Mouse (Mus musculus) erythroblast, adult 5-6 weeks (primary cell): ENCODE results near the gene Alx3. TPM values are rescaled to one million over a fixed set of nuclear protein-coding genes. Genes with fewer than 3 reads are reported as not detected.
A peak's percentile ranks its signal among the peaks of the same experiment; 100 is the strongest.

Experiments
- ATAC-seq: replicated peaks from 2 replicates; pipeline ENCODE4 v1.8.0; 2016; ENCODE audit warnings: moderate number of reproducible peaks, mild to moderate bottlenecking, moderate TSS enrichment, inconsistent platforms; ENCODE audit not compliant: poor library complexity, low FRiP score, severe bottlenecking
- total RNA-seq, 2 experiments: library from RNA; stranded (forward) in 1 of 2; stranded (reverse) in 1 of 2; fragments of 150-400 nt in 1 of 2; fragments of 200-764, 138-1000 nt in 1 of 2; gene quantifications; 2 replicates each; pipeline versions ENCODE4 v1.2.3 to v1.2.4; 2015 to 2017; ENCODE audit warnings: low replicate concordance in 2 of 2

Gene Alx3
- total RNA-seq (2015; ENCODE audit: low replicate concordance) (not detected in 2 replicates), total RNA-seq (2017; ENCODE audit: low replicate concordance) (not detected in 2 replicates)

DNA sequence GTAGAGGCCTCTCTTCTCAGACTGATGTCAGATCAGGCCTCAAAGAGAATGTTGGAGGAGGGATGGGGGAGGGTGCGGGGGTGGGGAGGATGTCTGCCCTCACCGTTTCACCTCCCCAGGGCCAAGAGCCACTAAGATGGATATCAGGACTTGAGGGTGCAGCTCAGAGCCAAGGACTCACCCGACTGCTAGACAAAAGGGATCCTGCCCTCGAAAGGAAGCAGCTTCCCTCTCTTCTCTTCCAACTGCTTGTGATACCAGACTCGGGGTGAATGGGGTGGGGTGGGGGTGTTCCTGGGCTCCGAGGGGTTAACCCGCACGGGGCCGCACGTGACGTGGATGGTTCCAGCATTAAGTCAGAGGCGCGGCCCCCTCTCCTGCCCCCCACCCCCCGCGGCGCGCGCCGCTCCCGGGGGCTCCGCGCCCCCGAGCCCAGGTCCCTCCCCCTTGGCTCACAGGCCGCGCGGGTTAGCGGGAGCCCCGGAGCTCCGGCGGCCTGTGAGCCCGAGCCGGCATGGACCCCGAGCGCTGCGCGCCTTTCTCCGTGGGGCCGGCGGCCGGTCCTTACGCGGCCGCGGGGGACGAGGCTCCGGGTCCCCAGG, at the start of gene Alx3:
Gene Alx3 (plus strand): TSS at position 370 of the 602 bp plus-strand sequence.
- no peak for ATAC-seq

DNA sequence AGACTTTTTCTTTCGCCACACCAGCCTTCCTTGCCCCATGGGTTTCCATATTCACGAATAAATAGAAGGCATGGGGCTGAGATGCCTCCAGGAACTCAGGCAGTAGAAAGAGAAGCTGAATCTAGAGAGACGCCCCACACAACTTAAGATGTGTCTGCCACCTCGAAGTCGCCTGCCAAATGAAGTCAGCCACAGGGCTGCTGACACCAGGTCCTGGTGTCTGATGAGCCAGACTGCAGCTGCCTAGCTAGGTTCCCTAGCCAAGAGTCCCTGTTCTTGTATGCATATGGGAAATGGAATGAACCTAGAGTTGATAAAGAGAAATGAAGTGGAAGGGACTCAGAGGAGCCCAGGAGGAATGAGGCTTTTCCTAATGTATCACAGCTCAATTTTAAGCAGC, 49.6 kb upstream of the Alx3 start:
- ATAC-seq, result no peak

DNA sequence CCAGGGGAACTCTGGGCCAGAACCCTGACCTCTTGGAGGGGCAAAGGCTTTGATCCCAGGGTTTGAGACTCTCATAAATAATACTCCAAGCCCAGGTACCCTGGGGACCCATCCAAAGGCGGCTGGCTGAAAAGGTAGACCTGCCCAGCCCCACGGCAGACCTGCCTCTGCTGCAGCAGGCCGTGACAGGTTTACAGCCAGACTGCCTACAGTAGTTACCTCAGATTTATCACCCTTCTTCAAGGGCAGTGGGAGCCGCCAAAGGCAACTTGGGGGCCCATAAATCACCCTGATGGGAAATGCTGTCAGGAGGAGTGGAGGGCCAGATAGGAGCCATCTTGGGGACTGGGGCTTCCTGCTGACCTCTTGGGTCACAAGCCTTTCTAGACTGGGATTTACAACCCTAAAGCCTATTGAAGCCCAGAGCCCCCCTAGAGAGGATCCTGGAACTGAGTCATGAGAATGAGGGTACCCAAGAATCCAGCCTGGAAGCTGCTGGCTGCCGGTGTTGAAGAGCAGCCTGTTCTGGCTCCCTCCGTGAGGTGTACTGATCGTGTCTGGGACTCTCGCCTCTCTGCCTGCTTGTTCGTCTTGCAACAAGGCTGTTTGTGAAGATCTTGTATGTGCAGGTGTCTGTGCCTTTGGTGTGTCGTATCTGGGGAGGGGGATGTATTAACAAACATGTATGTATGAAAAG, 49.0 kb upstream of the Alx3 start:
- ATAC-seq, result no peak

DNA sequence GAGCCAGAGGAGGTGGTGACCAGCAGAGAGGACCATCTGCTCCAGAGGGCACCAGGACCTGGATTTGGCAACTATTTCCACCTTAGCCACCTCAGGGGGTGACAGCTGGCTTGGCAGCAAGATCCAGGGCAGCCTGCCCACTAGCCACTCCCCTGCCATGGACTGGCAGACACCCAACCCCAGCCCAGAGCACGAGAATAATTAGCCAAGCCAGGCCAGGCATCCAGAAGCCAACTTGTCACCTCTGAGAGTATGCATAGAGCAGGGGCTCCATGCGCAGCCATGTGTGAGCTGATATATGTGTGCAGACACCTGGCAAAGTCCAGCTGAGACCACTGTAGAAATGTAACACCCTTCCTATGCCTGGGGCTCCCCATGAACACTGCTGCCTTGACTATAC, 47.9 kb upstream of the Alx3 start:
- ATAC-seq, result no peak

DNA sequence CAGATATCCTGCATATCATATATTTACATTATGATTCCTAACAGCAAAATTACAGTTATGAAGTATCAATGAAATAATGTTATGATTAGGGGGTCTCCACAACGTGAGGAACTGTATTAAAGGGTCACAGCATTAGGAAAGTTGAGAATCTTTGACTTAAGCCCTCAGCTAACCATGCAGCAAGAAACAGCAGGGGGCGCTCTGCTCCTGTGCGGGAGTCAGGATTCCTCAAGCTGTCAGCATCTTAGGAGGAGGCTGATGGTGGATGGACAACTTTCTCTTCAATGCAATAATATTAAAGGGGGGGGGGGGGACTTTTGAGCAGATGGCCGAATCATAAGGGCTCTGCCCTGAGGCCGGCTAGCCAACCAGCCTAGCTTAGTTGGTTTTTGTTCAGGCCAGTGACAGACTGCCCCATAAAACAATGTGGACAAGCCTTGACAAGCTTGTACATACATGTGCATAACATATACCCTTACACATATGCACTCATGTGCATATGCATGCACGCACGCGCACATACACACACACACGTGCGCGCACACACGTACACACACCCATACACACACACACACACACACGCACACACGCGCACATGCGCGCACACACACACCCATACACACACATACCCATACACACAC, 44.3 kb upstream of the Alx3 start:
- ATAC-seq, result no peak

DNA sequence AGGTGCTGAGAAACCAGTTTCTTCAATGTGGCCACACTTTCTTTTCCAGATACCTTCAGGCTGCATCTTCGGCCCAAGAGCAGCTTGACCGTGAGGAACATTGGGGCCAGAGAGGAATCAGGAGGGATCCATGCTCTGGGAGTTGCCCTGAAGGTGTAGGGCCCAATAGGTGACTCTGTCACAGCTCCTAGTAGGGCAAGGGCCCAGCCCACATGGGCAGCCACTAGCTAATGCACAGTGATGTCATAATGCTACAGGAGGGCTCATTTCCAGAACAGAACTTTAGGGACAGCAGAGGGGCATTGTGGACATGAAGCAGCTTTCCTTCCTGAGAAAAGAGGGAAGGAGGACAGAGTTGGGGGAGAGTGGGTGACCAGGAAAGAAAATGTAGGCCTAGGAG, 40.0 kb upstream of the Alx3 start, which contains the start of gene Ubl4b:
Gene Ubl4b (minus strand): TSS at position 232 of the 400 bp plus-strand sequence.
- ATAC-seq, result no peak

DNA sequence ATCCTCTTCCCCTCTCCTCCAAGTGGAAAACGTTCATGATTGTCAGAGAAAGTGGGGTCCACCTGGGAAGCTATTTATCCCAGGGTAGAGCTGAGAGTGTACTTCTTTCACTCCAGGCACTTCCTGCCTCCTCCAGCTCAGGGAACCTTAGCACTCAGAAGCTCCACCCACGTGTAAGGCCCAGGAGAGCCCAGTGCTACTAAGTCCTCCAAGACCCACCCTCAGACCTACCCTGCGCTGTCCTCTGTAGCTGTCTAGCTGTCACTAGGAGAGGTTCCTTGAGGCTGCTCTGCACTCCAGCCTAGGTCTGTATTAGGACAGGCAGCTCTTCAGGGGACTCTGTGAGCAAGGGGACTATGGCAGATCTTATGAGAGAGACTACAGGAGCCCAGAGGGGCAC, 36.1 kb upstream of the Alx3 start:
- ATAC-seq, result no peak

DNA sequence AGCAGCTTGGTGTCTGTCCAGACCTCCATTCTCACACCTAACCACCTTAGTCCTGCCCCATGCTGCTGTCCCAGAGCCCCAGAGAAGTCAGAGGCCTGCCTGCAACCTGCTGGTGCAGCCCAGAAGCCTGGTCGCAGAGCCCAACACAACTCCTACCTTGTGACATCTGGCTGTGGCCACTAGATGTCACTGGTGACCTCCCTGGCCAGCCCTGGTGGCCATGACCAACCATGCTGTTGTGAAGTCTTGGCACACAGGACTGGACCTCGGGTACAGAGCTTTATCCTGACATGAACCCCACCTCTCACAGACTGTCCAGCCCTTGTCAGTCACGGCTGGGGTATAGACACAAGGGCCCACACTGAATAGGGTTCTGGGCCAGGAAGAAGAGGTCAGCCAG, 35.6 kb upstream of the Alx3 start:
- peak; percentile 53; the same call in 1 of the 2 replicates for ATAC-seq

DNA sequence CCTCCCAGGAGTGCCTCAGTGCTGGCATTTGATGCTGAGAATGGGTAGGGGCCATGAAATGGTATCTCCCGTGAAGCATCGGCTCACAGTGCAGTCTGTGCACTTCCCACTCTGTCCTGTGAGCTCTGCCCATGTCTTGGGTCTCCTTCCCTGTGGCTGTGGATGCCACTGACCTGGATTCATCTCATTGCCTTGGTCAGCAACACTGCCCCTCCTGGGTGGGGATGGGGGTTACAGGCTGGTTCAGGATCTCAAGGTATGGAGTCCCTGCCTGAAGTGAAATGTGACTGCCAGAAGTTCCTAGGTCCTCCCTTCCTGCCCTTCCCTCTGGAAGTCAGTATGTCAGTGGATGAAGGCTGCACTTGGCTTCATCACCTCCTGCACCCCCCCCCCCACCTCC, 32.7 kb upstream of the Alx3 start:
- ATAC-seq, result no peak

DNA sequence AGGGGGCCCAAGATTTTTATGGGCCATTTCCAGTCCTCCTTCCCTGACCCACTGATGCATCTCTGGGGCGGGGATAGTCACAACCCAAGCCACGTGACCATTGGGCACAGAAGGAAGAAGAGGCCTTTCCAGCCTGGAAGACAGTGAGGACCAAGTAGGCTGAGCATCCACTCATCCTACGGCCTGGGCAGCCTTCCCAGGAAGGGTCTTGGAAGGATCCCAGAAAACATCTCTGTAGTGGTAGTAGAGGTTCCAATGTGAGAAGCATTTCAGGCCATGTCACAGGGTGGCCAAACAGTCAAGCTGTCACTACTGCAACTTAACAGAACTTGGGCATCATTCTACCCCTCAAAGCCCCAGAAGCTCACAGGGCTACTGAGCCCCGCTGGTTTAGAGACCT, 32.2 kb upstream of the Alx3 start:
- ATAC-seq, result no peak

DNA sequence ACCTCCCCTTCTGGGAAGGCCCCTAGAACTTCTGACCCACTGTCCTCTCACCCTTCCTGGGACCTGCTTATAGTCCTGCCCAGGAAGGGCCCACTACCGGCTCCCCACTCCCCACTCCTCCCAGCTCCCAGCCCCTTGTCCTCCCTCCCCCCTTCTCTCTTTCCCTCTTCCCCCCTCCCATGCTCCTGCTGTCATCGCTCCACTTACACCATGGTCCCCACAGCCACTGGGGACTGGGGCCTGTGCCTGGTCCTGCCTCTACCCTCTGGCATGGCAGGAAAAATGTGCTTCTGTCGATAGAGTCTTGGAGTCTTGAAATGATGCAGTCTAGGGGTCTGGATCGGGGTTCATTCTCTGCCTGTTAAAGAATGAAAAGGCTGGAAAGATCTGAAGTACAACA, 31.0 kb upstream of the Alx3 start:
- no peak for ATAC-seq

DNA sequence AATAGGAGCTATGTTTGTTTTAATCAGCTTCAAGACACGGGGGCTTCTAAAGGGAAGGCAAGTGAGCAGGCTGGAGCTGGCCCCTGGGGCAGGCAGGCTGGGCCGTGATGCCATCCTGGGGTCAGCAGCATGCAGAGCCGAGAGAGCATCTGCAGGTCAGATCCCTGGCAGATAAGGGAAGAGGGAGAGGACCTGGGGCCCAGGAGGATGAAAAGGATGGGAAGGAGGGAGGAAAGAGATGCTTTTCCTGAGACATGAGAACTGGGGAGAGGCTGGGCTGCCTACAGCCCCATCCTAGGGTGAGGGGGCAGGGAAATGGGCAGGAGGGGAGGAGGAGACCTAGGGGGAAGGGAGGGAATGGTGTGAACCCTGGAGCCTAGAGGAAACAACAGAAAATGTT, 29.5 kb upstream of the Alx3 start:
- no peak for ATAC-seq

DNA sequence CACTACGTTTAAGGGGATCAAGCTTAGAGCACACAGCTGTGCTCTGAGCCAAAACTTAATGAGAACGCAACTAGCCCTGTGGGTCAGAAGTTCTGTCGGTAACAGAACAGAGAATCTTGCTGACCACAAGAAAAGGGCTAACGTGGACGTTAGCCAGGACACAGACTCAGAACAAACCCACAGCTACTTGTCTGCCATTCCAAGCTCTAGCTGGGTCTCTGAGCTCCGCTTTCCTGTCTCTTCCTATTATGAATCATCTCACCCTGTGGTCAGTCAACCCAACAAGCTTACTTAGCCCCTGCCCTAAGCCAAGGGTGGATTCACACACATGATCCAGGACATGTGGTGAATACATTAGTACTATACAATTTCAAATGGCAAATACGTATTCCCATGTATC, 27.1 kb upstream of the Alx3 start:
- ATAC-seq, result no peak

DNA sequence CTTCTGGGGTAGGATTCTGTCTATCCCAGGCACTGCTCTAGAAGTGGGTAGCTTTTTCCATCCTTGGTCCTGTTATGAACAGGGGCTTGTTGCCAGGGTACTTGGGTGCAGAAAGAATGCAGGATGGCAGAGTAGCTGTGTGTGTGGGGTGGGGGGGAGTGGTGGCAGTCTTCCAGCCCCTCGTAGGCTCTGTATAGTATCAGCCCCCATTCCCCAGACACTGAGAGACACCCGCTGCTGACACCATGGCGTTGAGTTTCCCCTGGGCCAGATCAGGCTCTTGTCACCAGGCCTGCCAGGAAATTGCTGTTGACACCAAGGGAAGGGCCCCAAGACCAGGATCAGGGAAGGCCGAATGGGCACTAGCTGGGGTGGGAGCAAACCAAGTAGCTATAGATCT, 26.1 kb upstream of the Alx3 start:
- no peak for ATAC-seq

DNA sequence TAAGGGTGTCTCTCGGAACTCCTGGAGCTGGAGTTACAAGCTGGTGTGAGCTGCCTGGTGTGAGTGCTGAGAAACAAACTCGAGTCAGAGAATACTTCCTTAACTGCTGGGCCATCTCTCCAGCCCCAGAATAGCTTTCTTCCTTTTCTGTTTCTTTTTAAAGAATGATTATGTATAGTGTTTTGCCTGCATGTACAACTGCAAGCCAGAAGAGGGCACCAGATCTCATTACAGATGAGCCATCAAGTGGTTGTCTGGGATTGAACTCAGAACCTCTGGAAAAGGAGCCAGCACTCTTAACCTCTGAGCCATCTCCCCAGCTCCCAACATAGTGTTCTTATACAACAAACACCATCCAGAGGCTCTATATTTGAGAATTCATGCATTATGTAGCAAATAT, 23.6 kb upstream of the Alx3 start:
- no peak for ATAC-seq

DNA sequence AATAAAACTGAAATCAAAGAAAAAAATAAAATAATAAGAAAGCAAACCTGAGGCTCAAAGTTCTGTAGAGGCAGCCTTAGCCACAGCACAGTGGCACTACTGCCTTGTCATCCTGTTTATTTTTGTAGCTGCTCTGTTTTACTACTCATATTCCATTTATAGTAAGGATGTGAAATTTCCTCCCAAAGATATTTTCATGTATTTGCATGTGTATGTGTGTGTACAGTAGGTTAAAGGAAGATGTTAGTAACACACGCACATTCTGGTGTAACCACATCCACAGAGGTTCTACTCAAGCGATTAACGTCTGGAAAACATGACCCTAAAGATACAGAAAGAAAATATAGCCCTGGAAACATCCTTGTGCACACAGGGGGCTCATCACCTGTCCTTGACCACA, 18.0 kb upstream of the Alx3 start:
- no peak for ATAC-seq

DNA sequence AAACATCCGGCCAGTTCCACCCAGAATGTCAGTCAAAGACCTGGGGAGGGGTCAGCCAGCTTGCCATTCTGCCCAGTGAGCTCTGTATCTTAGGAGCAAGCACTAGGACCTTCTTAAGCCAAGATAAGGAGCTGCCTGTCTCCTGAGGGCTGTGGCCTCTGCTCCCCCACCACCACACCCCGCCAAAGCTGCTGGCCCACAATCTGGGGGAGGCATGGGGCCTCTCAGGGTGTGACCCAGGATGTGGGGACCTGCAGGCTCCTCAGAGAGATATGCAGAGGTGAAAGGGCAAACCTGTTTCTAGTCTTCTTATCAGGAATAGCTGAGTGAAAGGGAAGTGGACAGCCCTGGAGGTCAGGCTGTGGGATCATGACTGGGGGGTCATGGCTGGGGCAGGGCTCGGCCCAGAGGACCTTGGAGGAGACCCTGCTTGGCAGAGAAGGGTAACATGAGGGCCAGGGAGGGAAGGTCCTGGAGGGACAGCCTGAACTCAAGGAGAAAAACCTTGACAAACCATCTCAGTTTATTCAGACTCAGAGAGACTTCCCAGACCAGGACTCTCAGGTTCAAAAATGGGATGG, 16.9 kb upstream of the Alx3 start:
- no peak for ATAC-seq

DNA sequence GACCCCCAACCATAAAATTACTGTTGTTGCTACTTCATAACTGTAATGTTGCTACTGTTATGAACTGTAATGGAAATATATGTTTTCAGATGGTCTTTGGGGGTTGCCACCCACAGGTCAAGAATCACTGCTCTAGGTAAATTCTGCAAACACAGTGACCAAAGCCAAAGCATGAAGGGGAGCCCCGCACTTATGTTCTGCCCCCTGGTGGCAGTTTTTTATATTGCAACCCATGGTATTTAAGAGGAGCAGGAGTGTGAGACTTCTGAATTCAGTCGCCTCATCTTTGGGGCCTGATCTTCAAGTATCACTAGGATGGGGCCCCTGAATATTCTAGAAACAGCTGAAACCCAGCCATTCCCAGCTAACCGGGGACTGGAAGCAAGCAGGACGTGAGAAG, 15.4 kb upstream of the Alx3 start:
- ATAC-seq, result peak; percentile 69

DNA sequence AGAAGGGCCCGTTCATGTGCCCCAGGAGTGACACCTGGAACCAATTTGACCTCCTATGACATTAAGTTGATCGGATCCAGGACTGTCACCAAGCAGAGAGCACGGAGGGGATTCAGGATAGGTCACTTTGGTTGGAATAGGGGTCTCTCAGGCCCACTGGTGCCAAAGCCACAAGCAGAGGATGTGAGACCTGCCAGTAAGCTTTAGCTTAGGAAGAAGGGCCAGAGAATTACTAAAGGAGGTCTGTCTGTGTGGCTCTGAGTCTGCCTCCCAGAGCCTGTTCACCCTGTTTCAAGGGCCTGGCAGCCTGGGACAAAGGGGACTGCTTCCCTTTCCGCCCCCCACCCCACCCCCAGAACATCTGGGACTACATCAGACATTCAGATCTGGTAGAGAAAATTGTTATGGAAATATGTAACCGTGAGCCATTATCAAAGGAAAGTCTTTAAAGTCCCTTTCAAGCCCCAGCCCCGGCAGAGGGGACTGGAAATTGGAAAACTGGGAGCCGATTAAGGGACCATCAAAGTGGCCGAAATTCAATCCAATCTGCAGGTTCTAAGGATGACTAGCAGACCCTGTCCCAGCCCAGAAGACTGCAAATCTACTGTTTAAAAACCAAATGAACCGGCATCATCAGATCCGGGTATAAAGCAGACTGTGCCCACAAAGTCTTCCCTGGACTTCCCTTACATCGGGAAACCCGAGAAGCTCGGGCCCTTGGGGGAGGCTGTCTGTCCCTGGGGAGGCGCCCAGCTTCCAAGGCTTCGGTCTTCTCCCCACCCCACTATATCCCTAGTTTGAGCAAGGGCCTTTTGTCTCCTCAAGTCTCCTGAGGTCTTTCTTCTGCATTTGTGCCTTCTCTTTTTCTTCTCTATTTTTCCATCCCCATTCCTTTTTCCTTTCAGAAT, 13.5 kb upstream of the Alx3 start:
- no peak for ATAC-seq
